Mouse (Mus musculus) MEL (cell line): ENCODE results near the gene Gm4491. TPM values are rescaled to one million over a fixed set of nuclear protein-coding genes. Genes with fewer than 3 reads are reported as not detected.

Experiments
- DNase-seq: peaks from one replicate; pipeline ENCODE4 v3.0.0; 2011; ENCODE audit warnings: low read depth, low spot score
- H3K27ac ChIP-seq: 2 replicates; pipeline ENCODE4 v1.5.1; 2012; ENCODE audit warnings: low read depth, mild to moderate bottlenecking, control low read depth, low read length, moderate library complexity; ENCODE audit not compliant: control insufficient read depth
- H3K27me3 ChIP-seq, 2 experiments: fragments of 150-350 bp in 1 of 2; sonication (generic) in 1 of 2; 2 replicates each; pipeline ENCODE4 v1.6.1; 2012; ENCODE audit warnings: low read length in 2 of 2, mild to moderate bottlenecking in 2 of 2, improper control_type of control experiment in 1 of 2, moderate library complexity in 1 of 2; ENCODE audit not compliant: insufficient read depth in 2 of 2, control insufficient read depth in 1 of 2
- H3K36me3 ChIP-seq, 2 experiments: 2 replicates each; pipeline ENCODE4 v1.6.1; 2012 to 2014; ENCODE audit warnings: low read length in 2 of 2, improper control_type of control experiment in 1 of 2, inconsistent platforms in 1 of 2, mild to moderate bottlenecking in 1 of 2; ENCODE audit not compliant: insufficient read depth in 2 of 2, control insufficient read depth in 1 of 2
- H3K4me1 ChIP-seq, 2 experiments: fragments of 150-350 bp in 1 of 2; sonication (generic) in 1 of 2; 2 replicates each; pipeline ENCODE4 v1.6.1; 2012; ENCODE audit warnings: low read length in 2 of 2, improper control_type of control experiment in 1 of 2, mild to moderate bottlenecking in 1 of 2; ENCODE audit not compliant: insufficient read depth in 2 of 2, control insufficient read depth in 1 of 2
- H3K4me3 ChIP-seq, 2 experiments: fragments of 150-350 bp in 1 of 2; sonication (generic) in 1 of 2; 2 replicates each; pipeline ENCODE4 v1.5.1; 2012; ENCODE audit warnings: low read depth in 2 of 2, low read length in 2 of 2, mild to moderate bottlenecking in 2 of 2, moderate library complexity in 2 of 2, control low read depth in 1 of 2, improper control_type of control experiment in 1 of 2; ENCODE audit not compliant: control insufficient read depth in 1 of 2, insufficient read depth in 1 of 2
- H3K79me2 ChIP-seq: 2 replicates; pipeline ENCODE4 v1.6.1; 2012; ENCODE audit warnings: mild to moderate bottlenecking, low read length, moderate library complexity; ENCODE audit not compliant: control insufficient read depth, poor library complexity, insufficient read depth
- H3K9ac ChIP-seq: 2 replicates; pipeline ENCODE4 v1.6.1; 2012; ENCODE audit warnings: low read depth, mild to moderate bottlenecking, control low read depth, low read length, moderate library complexity; ENCODE audit not compliant: control insufficient read depth, poor library complexity, severe bottlenecking
- H3K9me3 ChIP-seq: fragments of 150-350 bp; sonication (generic); replicated peaks from 2 replicates; pipeline ENCODE4 v1.6.1; 2012; ENCODE audit warnings: mild to moderate bottlenecking, low read length, improper control_type of control experiment, moderate library complexity; ENCODE audit not compliant: insufficient read depth
- BHLHE40 ChIP-seq: IDR thresholded peaks from 2 replicates; pipeline ENCODE4 v1.6.1; 2012; ENCODE audit warnings: low read depth, mild to moderate bottlenecking, inconsistent platforms, low read length, improper control_type of control experiment, borderline replicate concordance
- CHD2 ChIP-seq: IDR thresholded peaks from 2 replicates; pipeline ENCODE4 v1.6.1; 2011; ENCODE audit warnings: low read length, improper control_type of control experiment
- CTCF ChIP-seq, 3 experiments: IDR thresholded peaks in 2 of 3; conservative IDR thresholded peaks in 1 of 3; 2 replicates each; pipeline ENCODE4 v1.5.1; 2011 to 2012; ENCODE audit warnings: low read length in 3 of 3, low read depth in 2 of 3, mild to moderate bottlenecking in 2 of 3, improper control_type of control experiment in 1 of 3, inconsistent platforms in 1 of 3, mixed read lengths in 1 of 3, moderate library complexity in 1 of 3; ENCODE audit not compliant: control insufficient read depth in 1 of 3, insufficient read depth in 1 of 3, poor library complexity in 1 of 3, severe bottlenecking in 1 of 3
- ELF1 ChIP-seq: IDR thresholded peaks from 2 replicates; pipeline ENCODE4 v1.6.1; 2014; ENCODE audit warnings: low read depth, mild to moderate bottlenecking, inconsistent platforms, low read length, improper control_type of control experiment, moderate library complexity
- GABPA ChIP-seq: IDR thresholded peaks from 2 replicates; pipeline ENCODE4 v1.6.1; 2012; ENCODE audit warnings: low read depth, mild to moderate bottlenecking, inconsistent platforms, low read length, improper control_type of control experiment, moderate library complexity
- GATA1 ChIP-seq: IDR thresholded peaks from 2 replicates; pipeline ENCODE4 v1.6.1; 2011; ENCODE audit warnings: low read depth, low read length, improper control_type of control experiment
- KAT2A ChIP-seq: conservative IDR thresholded peaks from 2 replicates; pipeline ENCODE4 v1.6.1; 2012; ENCODE audit warnings: low read depth, low read length, improper control_type of control experiment, inconsistent platforms
- MAFK ChIP-seq: IDR thresholded peaks from 2 replicates; pipeline ENCODE4 v1.6.1; 2011; ENCODE audit warnings: low read depth, mild to moderate bottlenecking, low read length, improper control_type of control experiment, borderline replicate concordance
- MEF2A ChIP-seq: IDR thresholded peaks from 2 replicates; pipeline ENCODE4 v1.6.1; 2014; ENCODE audit warnings: low read depth, mild to moderate bottlenecking, inconsistent platforms, low read length, improper control_type of control experiment; ENCODE audit not compliant: poor library complexity, insufficient replicate concordance, severe bottlenecking; ENCODE audit errors: extremely low read depth
- MXI1 ChIP-seq: IDR thresholded peaks from 2 replicates; pipeline ENCODE4 v1.6.1; 2011; ENCODE audit warnings: mild to moderate bottlenecking, low read depth, low read length, improper control_type of control experiment
- MYB ChIP-seq: IDR thresholded peaks from 2 replicates; pipeline ENCODE4 v1.6.1; 2011; ENCODE audit warnings: mild to moderate bottlenecking, low read depth, low read length, improper control_type of control experiment
- NELFE ChIP-seq: IDR thresholded peaks from 2 replicates; pipeline ENCODE4 v1.6.1; 2011; ENCODE audit warnings: low read depth, low read length, improper control_type of control experiment
- POLR2AphosphoS2 ChIP-seq: IDR thresholded peaks from 2 replicates; pipeline ENCODE4 v1.6.1; 2011; ENCODE audit warnings: low read length, improper control_type of control experiment
- RCOR1 ChIP-seq: IDR thresholded peaks from 2 replicates; pipeline ENCODE4 v1.6.1; 2012; ENCODE audit warnings: low read depth, mild to moderate bottlenecking, inconsistent platforms, low read length, improper control_type of control experiment
- SMC3 ChIP-seq: IDR thresholded peaks from 2 replicates; pipeline ENCODE4 v1.6.1; 2011; ENCODE audit warnings: low read depth, low read length, improper control_type of control experiment
- TAL1 ChIP-seq: IDR thresholded peaks from 2 replicates; pipeline ENCODE4 v1.6.1; 2012; ENCODE audit warnings: mild to moderate bottlenecking, inconsistent platforms, low read length, moderate library complexity, mixed read lengths
- TBP ChIP-seq: IDR thresholded peaks from 2 replicates; pipeline ENCODE4 v1.8.0; 2011; ENCODE audit warnings: low read depth, low read length, improper control_type of control experiment
- TCF12 ChIP-seq: IDR thresholded peaks from 2 replicates; pipeline ENCODE4 v1.6.1; 2014; ENCODE audit warnings: low read depth, mild to moderate bottlenecking, inconsistent platforms, low read length, improper control_type of control experiment, moderate library complexity
- UBTF ChIP-seq: IDR thresholded peaks from 2 replicates; pipeline ENCODE4 v1.6.1; 2012; ENCODE audit warnings: low read depth, mild to moderate bottlenecking, inconsistent platforms, low read length, improper control_type of control experiment, moderate library complexity, borderline replicate concordance; ENCODE audit not compliant: insufficient read depth
- USF1 ChIP-seq: IDR thresholded peaks from 2 replicates; pipeline ENCODE4 v1.6.1; 2014; ENCODE audit warnings: low read depth, mild to moderate bottlenecking, inconsistent platforms, low read length, improper control_type of control experiment, moderate library complexity
- USF2 ChIP-seq, 2 experiments: IDR thresholded peaks; 2 replicates each; pipeline ENCODE4 v1.6.1; 2011 to 2012; ENCODE audit warnings: improper control_type of control experiment in 2 of 2, low read length in 2 of 2, borderline replicate concordance in 1 of 2, inconsistent platforms in 1 of 2, low read depth in 1 of 2, mild to moderate bottlenecking in 1 of 2; ENCODE audit not compliant: insufficient read depth in 1 of 2
- ZC3H11A ChIP-seq: IDR thresholded peaks from 2 replicates; pipeline ENCODE4 v1.6.1; 2012; ENCODE audit warnings: low read depth, mild to moderate bottlenecking, inconsistent platforms, low read length, improper control_type of control experiment
- ZKSCAN1 ChIP-seq: IDR thresholded peaks from 2 replicates; pipeline ENCODE4 v1.6.1; 2012; ENCODE audit warnings: low read depth, mild to moderate bottlenecking, inconsistent platforms, low read length, improper control_type of control experiment, moderate library complexity
- ZMIZ1 ChIP-seq: IDR thresholded peaks from 2 replicates; pipeline ENCODE4 v1.6.1; 2012; ENCODE audit warnings: low read depth, mild to moderate bottlenecking, inconsistent platforms, low read length, improper control_type of control experiment, moderate library complexity
- ZNF384 ChIP-seq: IDR thresholded peaks from 2 replicates; pipeline ENCODE4 v1.6.1; 2012; ENCODE audit warnings: low read depth, mild to moderate bottlenecking, inconsistent platforms, low read length, improper control_type of control experiment
- polyA plus RNA-seq, 2 experiments: library from polyadenylated mRNA; stranded (reverse) in 1 of 2; unstranded in 1 of 2; fragments of >175 nt in 1 of 2; fragments of >200 nt in 1 of 2; gene quantifications; 2 replicates each; pipeline versions ENCODE4 v1.2.1 to v1.2.4; 2012; ENCODE audit warnings: low replicate concordance in 2 of 2, low read depth in 1 of 2; ENCODE audit not compliant: insufficient read length in 2 of 2, insufficient read depth in 1 of 2, missing spikeins in 1 of 2
- total RNA-seq: library from RNA; depleted of rRNA; stranded (reverse); fragments of 300-350 nt; gene quantifications from 2 replicates; pipeline ENCODE4 v1.2.3, GENCODE M21; 2012

The Gm4491 gene
- total and polyA plus RNA-seq, 3 experiments, result not detected

GRCm38 (mm10) chr14:57107916-57108315 lies 7.8 kb downstream of the Gm4491 start:
- Histone ChIP-seq H3K9me3 (no peaks in the 10 kb centered on the region), H3K79me2 (no peaks in the 10 kb centered on the region), H3K4me1 (no peaks in the 10 kb centered on the region), H3K27me3 (peaks cover 0 to 3% of the 10 kb centered on the region in 2 experiments; a peak in 2 of 4 replicates), H3K27ac (no peak overlapping the region), H3K36me3 (no peaks in the 10 kb centered on the region), H3K9ac (no peak overlapping the region), H3K4me3 (no peak overlapping the region)
- no peak for DNase-seq
- TF ChIP-seq KAT2A (no peak), TAL1 (no peak), MAFK (no peak), GABPA (no peak), MXI1 (no peak), POLR2AphosphoS2 (no peak), CHD2 (no peak), RCOR1 (no peak), MYB (no peak), SMC3 (no peak), ZMIZ1 (no peak), ZC3H11A (no peak), USF1 (no peak), ELF1 (no peak), BHLHE40 (no peak), GATA1 (no peak), USF2 (IDR thresholded peaks at IDR 0.05; ENCODE audit: borderline replicate concordance in 1 of 2, insufficient read depth in 1 of 2, low read depth in 1 of 2, low read length in 2 of 2) (no peak), CTCF (IDR thresholded peaks at IDR 0.05 in 2 of 3, conservative IDR thresholded peaks at IDR 0.05 in 1 of 3; ENCODE audit: control insufficient read depth in 1 of 3, insufficient read depth in 1 of 3, low read depth in 2 of 3, low read length in 3 of 3, poor library complexity in 1 of 3, severe bottlenecking in 1 of 3) (no peak)

- DNase-seq, result no peak
- H3K9ac ChIP-seq, result no peak overlapping the region
- TF ChIP-seq TBP, result no peak
- TF ChIP-seq CHD2, result no peak
- no peak for TF ChIP-seq ZKSCAN1
- no peak for TF ChIP-seq MXI1
- no peak for TF ChIP-seq KAT2A
- TF ChIP-seq TCF12, result no peak
- no peak for TF ChIP-seq ZMIZ1
- TF ChIP-seq ZNF384, result no peak
- no peak for TF ChIP-seq SMC3
- no peak for TF ChIP-seq MYB
- TF ChIP-seq MEF2A, result no peak
- TF ChIP-seq GATA1, result no peak
- TF ChIP-seq ZC3H11A, result no peak
- no peak for TF ChIP-seq UBTF
- TF ChIP-seq NELFE, result no peak
- TF ChIP-seq, all 39 proteins: peak for 0
- Histone ChIP-seq H3K4me1 (no peaks in the 10 kb centered on the region), H3K36me3 (no peaks in the 10 kb centered on the region), H3K79me2 (no peaks in the 10 kb centered on the region), H3K9me3 (no peaks in the 10 kb centered on the region), H3K4me3 (no peak overlapping the region), H3K27me3 (peaks cover 0 to 3% of the 10 kb centered on the region in 2 experiments; a peak in 1 of 4 replicates), H3K27ac (no peak overlapping the region)
Measured at GRCm38 (mm10) chr14:57107091-57107490, 8.6 kb downstream of the Gm4491 start.
